Mouse (Mus musculus): ENCODE data around the gene Phospho1. TPM values are rescaled to one million over a fixed set of nuclear protein-coding genes. Genes with fewer than 3 reads are reported as not detected.

Gene Phospho1
- polyA plus RNA-seq, 1 experiment from 2014 or later = not detected

DNA sequence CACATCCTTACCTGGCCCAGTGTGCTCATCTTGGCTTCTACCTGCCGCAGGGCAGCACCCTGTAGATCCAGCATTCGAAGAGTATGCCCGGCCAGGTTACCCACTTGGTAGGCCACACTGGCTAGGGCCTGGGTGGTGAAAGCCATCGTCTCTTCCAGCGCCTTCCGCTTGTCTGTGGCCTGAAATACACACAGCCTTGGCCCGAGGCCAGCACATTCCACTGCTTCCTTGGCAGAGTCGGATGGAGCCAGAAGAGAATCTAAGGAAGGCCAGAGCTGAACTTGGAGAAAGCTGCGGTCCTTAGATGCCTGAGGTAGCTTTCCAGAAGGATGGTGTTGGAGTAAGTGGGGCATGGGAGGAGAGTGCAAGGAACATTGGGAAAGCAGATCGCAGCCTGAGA is 12.8 kb downstream of the Phospho1 start, which contains the start of gene Gngt2:
Gene Gngt2, plus strand, starts transcription at position 158 of the 400 bp plus-strand sequence.
- peaks cover 15% of the 10 kb centered on the region for H3K4me1 ChIP-seq
- WGBS = 83% methylated on average over 10 of the region's 10 CpGs
- no peaks in the 10 kb centered on the region for H3K9me3 ChIP-seq
- no peak within 1 kb of the TSS for H3K9ac ChIP-seq (replicated peaks)
- H3K27ac ChIP-seq (replicated peaks) = no peak within 1 kb of the TSS
- no peak within 1 kb of the TSS for H3K4me3 ChIP-seq
- no peaks in the 10 kb centered on the region for H3K36me3 ChIP-seq
- H3K27me3 ChIP-seq = peaks cover 70% of the 10 kb centered on the region
- H3K4me2 ChIP-seq (replicated peaks) = no peak within 1 kb of the TSS
- ATAC-seq (ENCODE audit: low FRiP score, low read depth) = no peak

GRCm38 (mm10) chr11:95838598-95838997 is 14.3 kb downstream of the Phospho1 start:
- no peak overlapping the region for H3K4me3 ChIP-seq
- H3K4me2 ChIP-seq (replicated peaks) = no peak overlapping the region
- H3K27me3 ChIP-seq = peaks cover 68% of the 10 kb centered on the region
- no peak overlapping the region for H3K9ac ChIP-seq (replicated peaks)
- peaks cover 14% of the 10 kb centered on the region for H3K4me1 ChIP-seq
- no peak for ATAC-seq (ENCODE audit: low FRiP score, low read depth)
- WGBS = 77% methylated on average over 4 of the region's 4 CpGs
- H3K27ac ChIP-seq (replicated peaks) = no peak overlapping the region
- H3K36me3 ChIP-seq = no peaks in the 10 kb centered on the region
- no peaks in the 10 kb centered on the region for H3K9me3 ChIP-seq

- peaks cover 9% of the 10 kb centered on the region for H3K4me1 ChIP-seq
- WGBS = 72% methylated on average over 8 of the region's 8 CpGs
- no peak overlapping the region for H3K27ac ChIP-seq (replicated peaks)
- no peak overlapping the region for H3K4me2 ChIP-seq (replicated peaks)
- no peak overlapping the region for H3K9ac ChIP-seq (replicated peaks)
- H3K4me3 ChIP-seq = no peak overlapping the region
- H3K27me3 ChIP-seq = peaks cover 62% of the 10 kb centered on the region
- H3K36me3 ChIP-seq = no peaks in the 10 kb centered on the region
- H3K9me3 ChIP-seq = no peaks in the 10 kb centered on the region
- ATAC-seq (ENCODE audit: low FRiP score, low read depth) = no peak
Measured at GRCm38 (mm10) chr11:95838999-95839868, 14.9 kb downstream of the Phospho1 start.

DNA sequence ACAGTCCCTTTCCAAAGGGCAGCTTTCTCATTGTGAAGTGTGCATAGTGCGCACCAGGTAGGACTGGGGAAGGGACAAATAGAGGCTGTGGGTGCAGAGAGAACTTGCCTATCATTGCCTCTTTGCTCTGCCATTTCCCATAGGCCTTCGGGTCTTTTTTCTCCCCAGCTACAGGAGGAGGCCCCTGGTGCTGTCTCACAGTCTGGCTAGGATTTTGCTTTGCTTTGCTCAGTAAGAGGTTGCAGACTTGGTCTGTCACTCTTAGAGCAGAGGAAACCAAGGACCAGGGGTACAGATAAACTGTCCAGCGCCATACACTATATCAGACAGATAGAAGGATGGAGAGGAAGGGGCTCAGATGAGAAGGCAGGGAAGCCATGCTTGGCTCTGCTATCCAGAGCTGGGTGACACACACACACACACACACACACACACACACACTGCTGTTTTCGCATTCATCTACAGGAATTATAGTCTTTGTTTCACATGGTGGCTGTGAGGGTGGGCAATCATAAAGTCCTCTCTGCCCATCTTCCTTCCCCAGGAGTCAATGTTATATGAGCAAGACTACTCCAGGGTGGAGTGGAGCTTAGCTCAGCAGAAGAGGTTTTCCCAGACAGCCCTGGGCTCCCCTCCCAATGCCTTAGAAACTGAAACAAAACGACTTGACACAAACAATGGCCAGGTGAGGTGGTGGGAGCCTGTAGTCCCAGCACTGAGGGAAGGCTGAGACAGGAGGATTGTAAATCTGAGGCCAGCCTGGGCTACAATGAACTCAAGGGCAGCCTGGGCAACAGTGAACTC is 16.6 kb downstream of the Phospho1 start:
- Histone ChIP-seq H3K9me3 (no peaks in the 10 kb centered on the region), H3K27me3 (peaks cover 52% of the 10 kb centered on the region), H3K36me3 (no peaks in the 10 kb centered on the region), H3K27ac (replicated peaks) (no peak overlapping the region), H3K4me2 (replicated peaks) (no peak overlapping the region), H3K4me3 (no peak overlapping the region), H3K9ac (replicated peaks) (no peak overlapping the region), H3K4me1 (peaks cover 3% of the 10 kb centered on the region)
- 72% methylated on average over 5 of the region's 5 CpGs for WGBS
- ATAC-seq (ENCODE audit: low FRiP score, low read depth) = no peak

- H3K36me3 ChIP-seq = no peaks in the 10 kb centered on the region
- H3K4me3 ChIP-seq = no peak overlapping the region
- no peak overlapping the region for H3K9ac ChIP-seq (replicated peaks)
- 62% methylated on average over 10 of the region's 10 CpGs for WGBS
- peaks cover 3% of the 10 kb centered on the region for H3K4me1 ChIP-seq
- peaks cover 47% of the 10 kb centered on the region for H3K27me3 ChIP-seq
- no peaks in the 10 kb centered on the region for H3K9me3 ChIP-seq
- no peak overlapping the region for H3K27ac ChIP-seq (replicated peaks)
- ATAC-seq (ENCODE audit: low FRiP score, low read depth) = no peak
- H3K4me2 ChIP-seq (replicated peaks) = no peak overlapping the region
Measured at GRCm38 (mm10) chr11:95841498-95841830, 17.2 kb downstream of the Phospho1 start.

DNA sequence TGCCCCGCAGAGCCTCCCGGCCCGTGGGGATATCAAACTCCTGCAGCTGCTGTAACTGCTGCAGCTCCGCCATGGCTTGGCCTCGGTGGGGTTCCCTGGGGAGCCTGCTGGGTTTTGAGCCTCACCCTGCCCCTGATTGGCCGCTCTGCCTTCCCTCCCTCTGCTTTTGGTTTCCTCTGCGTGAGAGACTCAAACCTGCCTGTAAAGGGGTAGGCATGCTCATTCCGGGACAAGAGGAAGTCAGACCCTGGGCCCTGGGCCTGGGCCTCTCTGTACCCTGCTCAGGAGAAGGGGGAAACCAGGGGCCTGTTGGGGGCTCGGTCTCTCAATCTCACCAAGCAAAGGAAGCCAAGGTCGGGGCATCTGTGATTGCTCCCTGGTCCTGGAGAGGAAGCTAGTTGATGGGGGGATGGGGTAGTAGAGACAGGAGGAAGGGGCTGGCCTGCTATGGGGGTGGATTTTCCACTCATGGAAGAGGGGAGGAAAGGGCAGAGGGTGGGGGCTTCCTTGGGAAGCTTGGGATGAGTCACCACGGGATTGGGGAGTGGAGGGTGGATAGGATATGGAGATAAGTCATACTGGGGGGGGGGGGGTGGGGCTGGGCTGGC is 17.9 kb downstream of the Phospho1 start, which contains the start of gene Abi3:
Gene Abi3, minus strand, starts transcription at position 403 of the 608 bp plus-strand sequence.
- Histone ChIP-seq H3K9ac (replicated peaks) (no peak within 1 kb of the TSS), H3K9me3 (no peaks in the 10 kb centered on the region), H3K4me3 (no peak within 1 kb of the TSS), H3K36me3 (no peaks in the 10 kb centered on the region), H3K27ac (replicated peaks) (no peak within 1 kb of the TSS), H3K4me2 (replicated peaks) (no peak within 1 kb of the TSS), H3K27me3 (peaks cover 40% of the 10 kb centered on the region), H3K4me1 (peaks cover 3% of the 10 kb centered on the region)
- WGBS = 11% methylated on average over 11 of the region's 11 CpGs
- ATAC-seq (ENCODE audit: low FRiP score, low read depth) = no peak

- WGBS = 79% methylated on average over 5 of the region's 5 CpGs
- Histone ChIP-seq H3K4me2 (replicated peaks) (no peak overlapping the region), H3K27ac (replicated peaks) (no peak overlapping the region), H3K36me3 (no peaks in the 10 kb centered on the region), H3K4me3 (no peak overlapping the region), H3K9ac (replicated peaks) (no peak overlapping the region), H3K27me3 (peaks cover 36% of the 10 kb centered on the region), H3K9me3 (no peaks in the 10 kb centered on the region), H3K4me1 (peaks cover 3% of the 10 kb centered on the region; the same call in 1 of the 2 replicates)
- ATAC-seq (ENCODE audit: low FRiP score, low read depth) = no peak
Measured at GRCm38 (mm10) chr11:95842953-95843352, 18.7 kb downstream of the Phospho1 start.

DNA sequence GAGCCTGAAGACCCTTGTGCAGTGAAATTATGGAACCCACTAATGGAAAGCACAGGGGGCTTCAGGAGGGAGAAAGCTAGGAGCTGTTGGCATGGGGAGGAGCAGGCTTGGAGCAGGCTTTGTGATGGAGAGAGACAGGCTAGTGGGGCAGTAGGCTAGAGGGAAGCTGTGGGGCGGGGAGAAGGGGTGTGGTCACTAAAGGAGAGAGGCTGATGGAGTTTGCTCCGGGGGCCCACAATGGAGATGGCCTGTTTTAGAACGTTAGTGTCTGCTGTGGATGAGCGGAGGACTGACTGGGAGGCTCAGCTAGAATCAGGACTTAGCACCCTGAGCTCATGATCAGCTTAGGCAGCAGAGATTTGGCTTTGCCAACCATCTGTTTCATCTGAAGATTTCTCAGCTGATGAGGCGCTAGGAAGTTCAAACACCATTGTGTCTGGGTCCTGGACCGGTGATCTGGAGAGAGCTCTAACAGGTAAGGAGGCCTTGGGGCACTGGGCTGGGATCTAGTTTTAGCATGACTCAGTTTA is 19.2 kb downstream of the Phospho1 start:
- H3K9ac ChIP-seq (replicated peaks) = no peak overlapping the region
- no peak for ATAC-seq (ENCODE audit: low FRiP score, low read depth)
- no peak overlapping the region for H3K4me2 ChIP-seq (replicated peaks)
- H3K9me3 ChIP-seq = no peaks in the 10 kb centered on the region
- 68% methylated on average over 6 of the region's 6 CpGs for WGBS
- no peak overlapping the region for H3K27ac ChIP-seq (replicated peaks)
- peaks cover 3% of the 10 kb centered on the region; the same call in 1 of the 2 replicates for H3K4me1 ChIP-seq
- H3K4me3 ChIP-seq = no peak overlapping the region
- no peaks in the 10 kb centered on the region for H3K36me3 ChIP-seq
- peaks cover 36% of the 10 kb centered on the region for H3K27me3 ChIP-seq

DNA sequence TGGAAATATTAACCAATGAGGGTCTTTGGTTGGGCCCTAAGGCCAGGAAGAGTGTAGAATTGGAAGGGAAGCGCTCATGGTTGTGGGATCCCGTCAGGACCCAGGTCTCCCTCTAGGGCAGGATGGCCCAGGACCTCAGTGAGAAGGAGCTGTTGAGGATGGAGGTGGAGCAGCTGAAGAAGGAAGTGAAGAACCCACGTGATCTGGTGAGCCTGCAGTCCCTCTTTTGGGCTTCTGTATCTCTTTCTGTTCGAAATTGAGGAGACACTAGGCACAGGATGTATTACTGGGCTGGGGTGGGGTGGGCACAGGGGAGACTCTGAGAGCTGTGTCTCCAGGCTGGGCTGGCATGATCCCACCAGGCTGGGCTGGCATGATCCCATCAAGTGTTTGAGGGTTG is 20.6 kb downstream of the Phospho1 start:
- peaks cover 36% of the 10 kb centered on the region for H3K27me3 ChIP-seq
- no peak overlapping the region for H3K4me2 ChIP-seq (replicated peaks)
- ATAC-seq (ENCODE audit: low FRiP score, low read depth) = no peak
- 71% methylated on average over 4 of the region's 4 CpGs for WGBS
- H3K9ac ChIP-seq (replicated peaks) = no peak overlapping the region
- no peak overlapping the region for H3K27ac ChIP-seq (replicated peaks)
- no peak overlapping the region for H3K4me3 ChIP-seq
- no peaks in the 10 kb centered on the region for H3K9me3 ChIP-seq
- no peaks in the 10 kb centered on the region for H3K36me3 ChIP-seq
- H3K4me1 ChIP-seq = peaks cover 3% of the 10 kb centered on the region; the same call in 1 of the 2 replicates

GRCm38 (mm10) chr11:95850898-95851297 is 26.6 kb downstream of the Phospho1 start:
- Histone ChIP-seq H3K4me2 (replicated peaks) (no peak overlapping the region), H3K4me1 (no peaks in the 10 kb centered on the region), H3K9me3 (no peaks in the 10 kb centered on the region), H3K27ac (replicated peaks) (no peak overlapping the region), H3K4me3 (no peak overlapping the region), H3K9ac (replicated peaks) (no peak overlapping the region), H3K36me3 (no peaks in the 10 kb centered on the region), H3K27me3 (no peaks in the 10 kb centered on the region)
- WGBS = 77% methylated on average over 2 of the region's 2 CpGs
- no peak for ATAC-seq (ENCODE audit: low FRiP score, low read depth)

GRCm38 (mm10) chr11:95853684-95854083 is 29.4 kb downstream of the Phospho1 start:
- Histone ChIP-seq H3K4me1 (peaks cover 8% of the 10 kb centered on the region; the same call in 1 of the 2 replicates), H3K36me3 (no peaks in the 10 kb centered on the region), H3K27me3 (no peaks in the 10 kb centered on the region), H3K27ac (replicated peaks) (no peak overlapping the region), H3K4me2 (replicated peaks) (no peak overlapping the region), H3K9me3 (no peaks in the 10 kb centered on the region), H3K9ac (replicated peaks) (no peak overlapping the region), H3K4me3 (no peak overlapping the region)
- no peak for ATAC-seq (ENCODE audit: low FRiP score, low read depth)
- 64% methylated on average over 5 of the region's 5 CpGs for WGBS
